Mouse (Mus musculus): ENCODE measurements around the gene Entpd5. TPM values are rescaled to one million over a fixed set of nuclear protein-coding genes. Genes with fewer than 3 reads are reported as not detected.

Gene Entpd5
- total RNA-seq (2021) = 10 to 100 TPM; 22.5 to 24.8 TPM
- long read RNA-seq, experiment 1, full-length matches to known transcripts = 8 of 12 reads
- long read RNA-seq, experiment 1, partial matches to known transcripts = 2 of 12 reads
- long read RNA-seq, experiment 1, other reads (novel, unspliced or antisense) = 2 of 12 reads
- long read RNA-seq, experiment 2, full-length matches to known transcripts = 25 of 30 reads
- long read RNA-seq, experiment 2, partial matches to known transcripts = 1 of 30 reads
- long read RNA-seq, experiment 2, other reads (novel, unspliced or antisense) = 4 of 30 reads

DNA sequence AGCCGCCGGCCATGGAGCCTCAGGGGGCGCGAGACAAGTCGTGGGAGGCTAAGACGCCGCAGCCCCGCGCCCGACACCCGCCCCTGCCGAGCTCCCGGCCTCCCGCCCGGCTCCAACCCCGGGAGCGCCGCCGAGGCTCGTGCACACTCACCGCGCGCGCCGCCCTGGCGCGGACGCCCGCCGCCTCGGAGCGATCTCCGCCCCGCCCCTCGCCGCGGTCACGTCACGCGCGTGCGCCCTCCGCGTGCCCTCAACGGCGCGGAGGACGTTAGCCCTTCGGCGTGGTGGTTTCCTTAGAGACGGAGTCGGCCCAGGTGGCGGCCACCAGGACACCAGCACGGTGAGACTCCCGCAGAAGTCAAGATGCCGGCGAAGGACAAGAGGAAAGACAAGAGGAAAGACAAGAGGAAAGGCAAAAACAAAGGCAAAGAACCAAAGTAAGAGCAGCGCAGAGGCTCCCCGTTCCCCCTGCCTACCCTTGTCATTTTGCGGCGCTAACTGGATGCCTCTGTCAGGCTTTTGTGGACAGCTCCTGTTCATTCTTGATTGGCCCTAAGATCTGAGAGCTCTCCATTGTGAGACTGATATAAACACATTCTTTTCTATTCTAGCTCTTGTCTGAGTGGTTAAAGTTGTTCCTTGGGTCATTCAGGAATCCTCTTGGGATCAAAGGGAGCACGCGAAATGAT lies at the start of gene Entpd5, which contains the start of gene Bbof1:
Gene Entpd5 (minus strand): TSS at position 211 of the 689 bp plus-strand sequence.
Gene Bbof1 (plus strand): TSS at position 253 of the 689 bp plus-strand sequence.
- DNase-seq (ENCODE audit: low spot score in 2 of 2) = peak; percentile 89 to 94

DNA sequence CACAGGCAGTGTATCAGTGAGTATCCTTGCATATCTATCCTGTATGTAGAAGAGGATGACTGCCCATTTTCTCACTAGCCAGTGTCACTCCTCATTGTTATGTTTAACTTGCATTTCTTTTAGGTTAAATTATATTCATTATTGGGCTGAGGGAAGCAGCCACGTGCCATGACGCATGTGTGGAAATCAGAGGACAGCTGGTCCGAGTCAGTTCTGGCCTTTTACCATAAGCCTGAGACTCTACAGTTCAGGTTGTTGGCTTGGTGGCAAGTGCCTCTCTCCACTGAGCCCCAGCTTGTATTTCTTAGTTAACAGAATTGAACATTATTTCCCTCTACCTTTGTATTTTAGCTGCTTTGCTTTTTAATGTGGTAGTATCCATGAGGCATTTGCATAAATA lies 48.1 kb upstream of the Entpd5 start:
- H3K4me3 ChIP-seq = no peak overlapping the region
- TF ChIP-seq CTCF (conservative IDR thresholded peaks at IDR 0.05) = no peak
- DNase-seq (ENCODE audit: low spot score in 2 of 2) = no peak
- no peak overlapping the region for H3K27ac ChIP-seq

More for the DNA sequence above, at the start of gene Entpd5, which contains the start of gene Bbof1:
- peak within 1 kb of the TSS; percentile 96 for H3K27ac ChIP-seq
- peak within 1 kb of the TSS; percentile 77 for H3K4me3 ChIP-seq
- TF ChIP-seq CTCF (conservative IDR thresholded peaks at IDR 0.05) = no peak; the same call in 1 of the 2 replicates

DNA sequence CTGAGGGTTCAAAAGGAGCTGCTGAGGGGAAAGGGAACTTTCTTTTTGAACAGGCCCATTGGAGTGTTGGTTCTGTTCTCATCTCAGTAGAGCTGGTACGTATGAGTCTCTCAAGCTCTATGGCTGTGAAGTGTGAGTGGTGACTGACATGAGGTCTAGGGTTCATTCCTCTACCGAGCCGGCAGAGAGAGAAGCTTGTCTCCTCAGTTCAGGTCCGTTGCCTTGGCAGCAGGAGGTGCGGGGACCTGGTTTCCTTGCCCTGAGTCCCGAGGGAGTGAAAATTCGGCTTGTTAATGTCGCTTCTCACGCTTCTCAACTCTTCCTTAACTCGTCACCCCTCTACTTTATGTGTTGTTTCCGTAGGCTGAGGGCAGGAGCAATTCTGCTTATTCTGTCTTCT lies 43.0 kb upstream of the Entpd5 start:
- no peak for TF ChIP-seq CTCF (conservative IDR thresholded peaks at IDR 0.05)
- peak overlapping the region; percentile 82 for H3K27ac ChIP-seq
- peak overlapping the region; percentile 68 for H3K4me3 ChIP-seq
- DNase-seq (ENCODE audit: low spot score in 2 of 2) = no peak

DNA sequence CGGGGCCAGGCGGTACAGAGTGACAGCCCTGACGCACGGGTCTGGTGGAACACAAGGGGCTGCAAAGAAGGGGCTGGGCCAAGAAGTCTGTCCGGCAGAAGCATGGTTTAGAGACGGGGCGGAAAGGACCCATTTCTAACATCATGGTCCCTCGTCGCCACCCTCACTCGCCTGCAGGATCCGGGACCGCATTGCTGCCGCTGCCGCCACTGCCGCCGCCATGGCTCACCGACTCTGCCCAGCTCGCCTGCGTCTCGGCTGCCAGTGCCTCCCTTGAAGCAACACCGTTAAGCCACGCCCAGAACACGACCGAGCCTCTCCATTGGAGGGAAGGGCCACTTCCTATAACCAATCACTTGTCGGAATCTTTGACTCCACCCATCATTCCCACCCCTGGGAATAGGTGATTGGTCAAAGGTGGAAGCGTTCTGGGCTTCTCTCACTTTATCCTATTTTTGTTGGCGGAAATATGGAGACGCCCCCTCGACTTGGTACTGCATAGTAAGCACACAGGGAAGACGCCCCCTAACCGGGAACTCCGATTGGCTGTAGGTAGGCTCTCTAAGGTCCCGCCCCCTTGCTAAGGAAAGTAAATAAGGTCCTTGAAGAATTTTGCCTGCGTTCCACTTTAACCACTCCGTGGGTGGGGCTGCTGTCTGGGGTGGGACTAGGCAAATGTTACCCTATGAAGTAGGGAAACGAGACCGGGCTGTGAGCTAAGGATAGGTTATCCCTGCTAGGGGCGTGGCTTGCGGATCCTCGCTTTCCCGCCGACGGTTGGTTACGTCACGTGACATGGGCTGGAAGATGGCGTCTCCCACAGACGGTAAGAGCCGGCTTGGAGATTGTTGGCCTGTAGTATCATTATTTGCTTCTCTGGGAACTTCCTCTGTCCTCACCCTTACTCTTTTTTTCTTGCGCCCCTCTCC lies 42.2 kb upstream of the Entpd5 start, which contains the start of the genes Aldh6a1 and Lin52:
Gene Aldh6a1 (minus strand): TSS at position 287 of the 929 bp plus-strand sequence.
Gene Lin52 (plus strand): TSS at position 705 of the 929 bp plus-strand sequence.
- DNase-seq (ENCODE audit: low spot score in 2 of 2) = peak; percentile 95 to 99
- TF ChIP-seq CTCF (conservative IDR thresholded peaks at IDR 0.05) = peak; percentile 9; the same call in 1 of the 2 replicates
- peak within 1 kb of the TSS; percentile 94 for H3K27ac ChIP-seq
- H3K4me3 ChIP-seq = peak within 1 kb of the TSS; percentile 68

DNA sequence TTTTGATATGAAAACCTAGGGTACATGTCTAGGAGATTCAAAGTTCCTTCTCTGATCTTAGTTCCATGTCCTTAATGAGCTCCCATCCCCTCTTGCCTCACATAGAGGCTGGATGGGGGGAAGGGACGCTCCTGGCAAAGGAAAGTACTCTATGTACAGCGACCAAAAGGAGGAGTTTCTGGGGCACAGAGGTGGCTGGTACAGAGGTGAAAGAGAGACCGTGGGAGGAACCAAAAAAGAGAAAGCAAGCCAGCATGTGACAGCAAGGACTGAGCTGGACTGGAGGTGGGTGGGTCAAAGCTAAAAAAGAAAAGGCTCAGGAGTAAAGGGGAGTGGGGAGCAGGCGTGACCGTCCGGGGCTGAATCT lies 41.5 kb upstream of the Entpd5 start:
- TF ChIP-seq CTCF (conservative IDR thresholded peaks at IDR 0.05) = no peak
- Histone ChIP-seq H3K4me3 (peak overlapping the region; percentile 68), H3K27ac (peak overlapping the region; percentile 94)
- DNase-seq (ENCODE audit: low spot score in 2 of 2) = peak in 1 of 2 experiments; percentile 7

DNA sequence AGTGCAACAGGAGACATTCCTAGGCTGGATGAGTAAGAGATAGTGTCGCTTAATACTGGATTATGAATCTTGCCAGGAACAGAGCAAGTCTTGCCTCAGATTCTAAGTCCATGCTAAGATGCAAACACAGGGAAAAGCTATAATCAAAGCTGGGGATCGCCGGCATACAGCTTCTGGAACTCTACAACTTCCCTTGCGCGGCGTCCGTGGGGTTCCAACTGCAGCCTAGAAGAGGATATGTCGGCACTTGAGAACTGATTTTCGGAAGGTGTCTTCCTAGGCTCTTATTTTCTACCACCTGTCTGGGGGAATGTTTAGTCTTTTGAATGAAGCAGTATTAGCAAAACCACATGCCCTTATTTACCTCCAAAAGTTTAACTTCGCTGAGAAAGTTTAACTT lies 41.1 kb upstream of the Entpd5 start:
- H3K4me3 ChIP-seq = peak overlapping the region; percentile 68
- peak overlapping the region; percentile 94; the same call in 1 of the 2 replicates for H3K27ac ChIP-seq
- no peak for DNase-seq (ENCODE audit: low spot score in 2 of 2)
- no peak for TF ChIP-seq CTCF (conservative IDR thresholded peaks at IDR 0.05)

DNA sequence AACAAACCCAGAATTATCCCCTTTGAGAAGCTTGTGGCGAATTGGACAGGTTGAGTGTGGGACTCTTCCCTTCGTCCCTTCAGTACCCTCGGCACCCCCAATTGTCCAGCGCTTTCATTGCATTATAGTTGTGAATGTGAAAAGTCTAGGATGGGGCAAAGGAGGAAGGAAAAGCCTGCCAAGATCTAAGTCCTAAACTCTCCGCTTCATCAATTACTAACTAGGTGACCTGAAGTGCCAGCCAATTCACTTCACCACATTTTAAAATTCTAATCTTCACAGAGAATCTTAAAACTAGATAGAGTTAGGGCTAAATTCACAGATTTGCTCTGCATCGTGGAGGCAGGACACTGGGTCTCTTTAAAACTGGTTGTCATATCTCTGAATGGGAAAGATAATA lies 39.4 kb upstream of the Entpd5 start:
- no peak for TF ChIP-seq CTCF (conservative IDR thresholded peaks at IDR 0.05)
- H3K4me3 ChIP-seq = no peak overlapping the region
- DNase-seq (ENCODE audit: low spot score in 2 of 2) = no peak
- no peak overlapping the region for H3K27ac ChIP-seq

DNA sequence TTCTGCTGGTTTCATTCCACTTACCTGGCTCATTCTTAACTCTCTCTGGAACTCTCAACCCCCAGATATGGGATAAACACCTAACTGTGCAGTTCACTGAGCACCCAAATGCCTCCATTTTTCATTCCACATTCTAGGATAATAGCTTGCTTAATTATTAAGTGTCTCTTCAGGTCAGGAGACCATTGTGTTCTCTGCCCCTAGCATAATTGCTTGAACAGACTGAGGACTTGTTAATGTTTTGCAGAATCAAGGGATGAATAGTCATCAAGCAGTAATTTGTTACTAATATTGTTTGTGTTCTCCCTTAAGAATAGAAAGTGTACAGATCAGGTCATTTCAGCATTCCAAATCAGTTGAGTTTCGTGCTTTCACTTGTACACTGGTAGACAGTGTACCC lies 38.6 kb upstream of the Entpd5 start:
- no peak overlapping the region for H3K4me3 ChIP-seq
- DNase-seq (ENCODE audit: low spot score in 2 of 2) = no peak
- H3K27ac ChIP-seq = no peak overlapping the region
- TF ChIP-seq CTCF (conservative IDR thresholded peaks at IDR 0.05) = no peak

DNA sequence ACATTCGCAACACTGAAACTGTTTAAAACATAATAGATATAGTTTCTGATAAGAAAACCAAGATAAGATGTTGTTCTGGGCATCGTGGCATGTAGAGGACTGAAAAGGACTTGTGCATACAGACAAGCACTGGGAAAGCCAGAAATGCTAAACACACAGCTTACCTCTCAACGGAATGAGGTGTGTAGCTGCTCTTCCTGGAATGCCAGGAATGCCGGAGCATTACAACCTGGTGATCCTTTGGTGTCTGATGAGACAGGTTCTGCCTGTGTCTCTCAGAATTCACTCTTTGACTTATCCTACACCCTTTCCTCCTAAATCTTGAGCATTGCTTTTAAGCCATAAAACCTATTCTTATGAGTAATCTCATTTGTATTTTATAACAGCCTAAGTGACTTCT lies 33.7 kb upstream of the Entpd5 start:
- no peak overlapping the region for H3K4me3 ChIP-seq
- no peak for DNase-seq (ENCODE audit: low spot score in 2 of 2)
- H3K27ac ChIP-seq = no peak overlapping the region
- TF ChIP-seq CTCF (conservative IDR thresholded peaks at IDR 0.05) = no peak

DNA sequence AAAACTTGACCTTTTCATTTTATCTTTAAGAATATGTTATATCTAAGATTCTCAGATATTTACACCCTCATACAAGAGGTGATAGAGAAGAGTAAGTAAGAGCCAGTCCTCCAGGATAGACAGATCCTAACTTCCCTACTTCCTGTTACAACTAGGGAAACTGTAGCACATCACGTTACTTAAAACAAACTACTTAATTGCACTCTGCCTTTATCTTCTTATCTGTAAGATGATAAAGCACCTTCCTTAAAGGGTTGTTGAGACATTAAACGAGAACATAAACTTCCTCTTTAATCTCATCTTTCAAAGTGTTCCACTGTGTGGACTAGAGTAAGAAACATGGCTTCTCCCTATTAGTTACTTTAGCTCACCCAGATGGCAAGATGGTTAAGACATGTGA lies 29.9 kb upstream of the Entpd5 start:
- no peak for DNase-seq (ENCODE audit: low spot score in 2 of 2)
- no peak for TF ChIP-seq CTCF (conservative IDR thresholded peaks at IDR 0.05)
- Histone ChIP-seq H3K27ac (no peak overlapping the region), H3K4me3 (no peak overlapping the region)

DNA sequence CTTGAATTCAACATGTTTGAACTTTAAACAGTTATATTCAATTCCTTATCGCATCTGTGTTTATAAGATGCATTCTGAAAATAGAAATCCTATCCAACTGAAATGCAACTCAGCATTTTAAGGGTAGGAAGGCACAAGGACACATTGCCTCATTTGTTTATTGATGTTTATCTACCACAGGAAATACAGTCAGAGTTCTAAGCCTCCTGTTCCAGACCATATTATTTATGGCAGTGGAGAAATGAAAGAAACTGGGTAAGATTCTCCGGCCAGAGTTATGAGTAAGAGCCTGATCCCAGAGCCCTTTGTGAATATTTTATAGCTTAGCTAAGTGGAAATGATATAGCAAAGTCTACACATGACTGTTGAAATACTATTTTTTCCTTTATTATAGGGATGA lies 21.0 kb upstream of the Entpd5 start:
- no peak for TF ChIP-seq CTCF (conservative IDR thresholded peaks at IDR 0.05)
- no peak for DNase-seq (ENCODE audit: low spot score in 2 of 2)
- no peak overlapping the region for H3K27ac ChIP-seq
- no peak overlapping the region for H3K4me3 ChIP-seq

DNA sequence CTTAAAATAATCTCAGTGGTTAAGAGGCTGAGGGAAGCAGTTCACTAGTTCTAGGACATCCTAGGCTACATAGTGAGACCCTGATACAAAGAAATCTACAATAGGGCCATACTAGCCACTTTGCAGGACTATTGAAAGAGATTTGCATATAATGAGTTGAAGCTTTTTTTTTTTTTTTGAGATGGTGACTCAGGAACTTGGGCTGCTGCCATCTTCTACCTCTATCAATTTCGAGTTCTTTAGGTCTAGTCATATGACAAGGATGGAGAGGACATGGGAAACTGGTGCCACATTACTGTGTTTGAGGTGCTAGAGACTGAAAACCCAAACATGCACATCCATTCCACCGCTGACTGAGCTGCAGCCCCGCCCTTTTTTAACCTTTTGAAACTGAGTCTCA lies 15.2 kb upstream of the Entpd5 start:
- DNase-seq (ENCODE audit: low spot score in 2 of 2) = no peak
- TF ChIP-seq CTCF (conservative IDR thresholded peaks at IDR 0.05) = no peak
- Histone ChIP-seq H3K27ac (no peak overlapping the region), H3K4me3 (no peak overlapping the region)

DNA sequence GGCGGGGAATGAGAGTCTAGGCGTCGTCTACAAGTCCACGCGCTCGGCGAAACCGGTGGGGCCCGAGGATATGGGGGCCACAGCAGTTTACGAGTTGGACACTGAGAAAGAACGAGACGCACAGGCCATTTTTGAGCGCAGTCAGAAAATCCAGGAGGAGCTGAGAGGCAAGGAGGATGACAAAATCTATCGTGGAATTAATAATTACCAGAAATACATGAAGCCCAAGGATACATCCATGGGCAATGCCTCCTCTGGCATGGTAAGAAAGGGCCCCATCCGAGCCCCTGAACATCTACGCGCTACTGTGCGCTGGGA lies 8.7 kb upstream of the Entpd5 start:
- Histone ChIP-seq H3K4me3 (peak overlapping the region; percentile 79), H3K27ac (peak overlapping the region; percentile 81)
- no peak for DNase-seq (ENCODE audit: low spot score in 2 of 2)
- no peak for TF ChIP-seq CTCF (conservative IDR thresholded peaks at IDR 0.05)

Data from layer of hippocampus, adult 2 months (tissue).